Mouse (Mus musculus): Measurements from ENCODE around the gene 2010300C02Rik.

- no peak for TF ChIP-seq CTCF (conservative IDR thresholded peaks at IDR 0.05; ENCODE audit: low read length)
- no peak for TF ChIP-seq POU5F1 (IDR thresholded peaks at IDR 0.05; ENCODE audit: borderline replicate concordance, low read length)
- no peak for TF ChIP-seq NANOG (IDR thresholded peaks at IDR 0.05; ENCODE audit: borderline replicate concordance, low read length)
Measured at GRCm38 (mm10) chr1:37617047-37617446, 102.8 kb downstream of the 2010300C02Rik start.
